Mouse (Mus musculus) ES-Bruce4 (cell line): ENCODE results near the gene Dbndd2.

ENCODE experiments used
- CTCF ChIP-seq: IDR thresholded peaks from one replicate; pipeline ENCODE4 v1.8.1; 2011; ENCODE audit warnings: low read depth, low read length
- EP300 ChIP-seq: IDR thresholded peaks from 2 replicates; pipeline ENCODE4 v1.6.1; 2011; ENCODE audit warnings: low read depth, low read length; ENCODE audit not compliant: insufficient read depth
- POLR2A ChIP-seq: IDR thresholded peaks from one replicate; pipeline ENCODE4 v1.8.1; 2011; ENCODE audit warnings: low read length; ENCODE audit not compliant: insufficient read depth

GRCm38 (mm10) chr2:164518266-164519170, 32.6 kb downstream of the Dbndd2 start:
- TF ChIP-seq CTCF, result no peak
- no peak for TF ChIP-seq POLR2A
- TF ChIP-seq EP300, result no peak
